Mouse (Mus musculus) megakaryocyte, embryonic 14.5 days (primary cell): ENCODE data around the gene Cers3. TPM values are rescaled to one million over a fixed set of nuclear protein-coding genes. Genes with fewer than 3 reads are reported as not detected.

Experiments
- H3K27me3 ChIP-seq: replicated peaks from 2 replicates; pipeline ENCODE3; 2012; ENCODE audit warnings: inconsistent platforms
- H3K36me3 ChIP-seq: replicated peaks from 2 replicates; pipeline ENCODE3; 2012; ENCODE audit warnings: low read length, inconsistent platforms, mixed read lengths
- H3K4me1 ChIP-seq: 2 replicates; pipeline ENCODE4 v1.6.1; 2012; ENCODE audit warnings: inconsistent platforms
- H3K4me3 ChIP-seq: replicated peaks from 2 replicates; pipeline ENCODE3; 2012; ENCODE audit warnings: moderate library complexity, mild to moderate bottlenecking, inconsistent platforms
- H3K9me3 ChIP-seq: 2 replicates; pipeline ENCODE4 v1.6.1; 2012; ENCODE audit warnings: inconsistent platforms
- FLI1 ChIP-seq: IDR thresholded peaks from 2 replicates; pipeline ENCODE4 v1.6.1; 2012; ENCODE audit warnings: low read length, inconsistent platforms, mixed read lengths
- GATA1 ChIP-seq: IDR thresholded peaks from 3 replicates; pipeline ENCODE4 v1.6.1; 2012; ENCODE audit warnings: mixed read lengths, low read length, inconsistent platforms, borderline replicate concordance
- polyA plus RNA-seq: library from polyadenylated mRNA; stranded (reverse); fragments of >175 nt; gene quantifications from 2 replicates; pipeline ENCODE4 v1.2.3, GENCODE M21; 2012; ENCODE audit warnings: low replicate concordance; ENCODE audit not compliant: insufficient read depth

Gene Cers3
- polyA plus RNA-seq, 1 experiment = not detected

- no peaks in the 10 kb centered on the region for H3K9me3 ChIP-seq
- no peaks in the 10 kb centered on the region for H3K27me3 ChIP-seq
- no peaks in the 10 kb centered on the region for H3K36me3 ChIP-seq
- peaks cover 19% of the 10 kb centered on the region for H3K4me1 ChIP-seq
- TF ChIP-seq GATA1 (no peak), FLI1 (no peak)
- no peak overlapping the region for H3K4me3 ChIP-seq
Measured at GRCm38 (mm10) chr7:66771252-66771651, 27.9 kb downstream of the Cers3 start.

- H3K27me3 ChIP-seq = peaks cover 6% of the 10 kb centered on the region
- no peaks in the 10 kb centered on the region for H3K36me3 ChIP-seq
- H3K4me1 ChIP-seq = no peaks in the 10 kb centered on the region
- TF ChIP-seq FLI1 (no peak), GATA1 (no peak)
- no peaks in the 10 kb centered on the region for H3K9me3 ChIP-seq
- no peak overlapping the region for H3K4me3 ChIP-seq
Measured at GRCm38 (mm10) chr7:66779411-66779810, 36.1 kb downstream of the Cers3 start.

- H3K4me1 ChIP-seq = no peaks in the 10 kb centered on the region
- peaks cover 6% of the 10 kb centered on the region for H3K27me3 ChIP-seq
- H3K36me3 ChIP-seq = no peaks in the 10 kb centered on the region
- H3K9me3 ChIP-seq = no peaks in the 10 kb centered on the region
- H3K4me3 ChIP-seq = no peak overlapping the region
- TF ChIP-seq FLI1 (no peak), GATA1 (no peak)
Measured at GRCm38 (mm10) chr7:66779944-66780942, 36.9 kb downstream of the Cers3 start.

- H3K27me3 ChIP-seq = no peaks in the 10 kb centered on the region
- no peaks in the 10 kb centered on the region for H3K36me3 ChIP-seq
- H3K9me3 ChIP-seq = no peaks in the 10 kb centered on the region
- TF ChIP-seq FLI1 = no peak
- TF ChIP-seq GATA1 = no peak
- H3K4me3 ChIP-seq = no peak overlapping the region
- H3K4me1 ChIP-seq = 0 out of 2 replicates have a peak, but pooled peaks cover 6% of the 10 kb centered on the region
Measured at GRCm38 (mm10) chr7:66786476-66786875, 43.2 kb downstream of the Cers3 start.

GRCm38 (mm10) chr7:66787816-66788215 is 44.5 kb downstream of the Cers3 start:
- no peak for TF ChIP-seq GATA1
- TF ChIP-seq FLI1 = no peak
- H3K9me3 ChIP-seq = no peaks in the 10 kb centered on the region
- 0 out of 2 replicates have a peak, but pooled peaks cover 6% of the 10 kb centered on the region for H3K4me1 ChIP-seq
- H3K4me3 ChIP-seq = no peak overlapping the region
- no peaks in the 10 kb centered on the region for H3K27me3 ChIP-seq
- no peaks in the 10 kb centered on the region for H3K36me3 ChIP-seq

- Histone ChIP-seq H3K27me3 (no peaks in the 10 kb centered on the region), H3K4me3 (no peak overlapping the region), H3K4me1 (0 out of 2 replicates have a peak, but pooled peaks cover 6% of the 10 kb centered on the region), H3K36me3 (no peaks in the 10 kb centered on the region), H3K9me3 (0 out of 2 replicates have a peak, but pooled peaks cover 6% of the 10 kb centered on the region)
- TF ChIP-seq GATA1 = no peak
- no peak for TF ChIP-seq FLI1
Measured at GRCm38 (mm10) chr7:66789860-66790748, 46.8 kb downstream of the Cers3 start.

GRCm38 (mm10) chr7:66791022-66791421 is 47.7 kb downstream of the Cers3 start:
- no peak overlapping the region for H3K4me3 ChIP-seq
- no peaks in the 10 kb centered on the region for H3K27me3 ChIP-seq
- no peaks in the 10 kb centered on the region for H3K36me3 ChIP-seq
- H3K4me1 ChIP-seq = 0 out of 2 replicates have a peak, but pooled peaks cover 6% of the 10 kb centered on the region
- TF ChIP-seq GATA1 = no peak
- TF ChIP-seq FLI1 = no peak
- H3K9me3 ChIP-seq = 0 out of 2 replicates have a peak, but pooled peaks cover 6% of the 10 kb centered on the region

- H3K27me3 ChIP-seq = peaks cover 4% of the 10 kb centered on the region
- no peaks in the 10 kb centered on the region for H3K36me3 ChIP-seq
- 0 out of 2 replicates have a peak, but pooled peaks cover 6% of the 10 kb centered on the region for H3K9me3 ChIP-seq
- TF ChIP-seq GATA1 = no peak
- no peaks in the 10 kb centered on the region for H3K4me1 ChIP-seq
- H3K4me3 ChIP-seq = no peak overlapping the region
Measured at GRCm38 (mm10) chr7:66796909-66797308, 53.6 kb downstream of the Cers3 start.

GRCm38 (mm10) chr7:66797345-66797744 is 54.0 kb downstream of the Cers3 start:
- H3K4me3 ChIP-seq = no peak overlapping the region
- no peak for TF ChIP-seq FLI1
- TF ChIP-seq GATA1 = no peak

More at GRCm38 (mm10) chr7:66797345-66797744, 54.0 kb downstream of the Cers3 start:
- Histone ChIP-seq H3K27me3 (peaks cover 5% of the 10 kb centered on the region), H3K36me3 (no peaks in the 10 kb centered on the region), H3K9me3 (0 out of 2 replicates have a peak, but pooled peaks cover 6% of the 10 kb centered on the region), H3K4me1 (no peaks in the 10 kb centered on the region)
